Mouse (Mus musculus): ENCODE measurements around the gene Mpig6b.

Gene Mpig6b

GRCm38 (mm10) chr17:35060071-35060470, 5.9 kb downstream of the Mpig6b start:
- in situ Hi-C loops (cut with MboI, MseI) = loop anchor here (10.0 kb wide), 1 partner anchor 45 kb away; the partner anchor contains the start of gene Vwa7

GRCm38 (mm10) chr17:35058911-35059892, 6.8 kb downstream of the Mpig6b start, which contains the start of gene Ddah2:
Gene Ddah2, plus strand, starts transcription at chr17:35059035.
- in situ Hi-C loops (cut with MboI, MseI) = no loop called here

- in situ Hi-C loops (cut with MboI, MseI) = no loop called here
Observed at GRCm38 (mm10) chr17:35058316-35058715, 7.7 kb downstream of the Mpig6b start.

DNA sequence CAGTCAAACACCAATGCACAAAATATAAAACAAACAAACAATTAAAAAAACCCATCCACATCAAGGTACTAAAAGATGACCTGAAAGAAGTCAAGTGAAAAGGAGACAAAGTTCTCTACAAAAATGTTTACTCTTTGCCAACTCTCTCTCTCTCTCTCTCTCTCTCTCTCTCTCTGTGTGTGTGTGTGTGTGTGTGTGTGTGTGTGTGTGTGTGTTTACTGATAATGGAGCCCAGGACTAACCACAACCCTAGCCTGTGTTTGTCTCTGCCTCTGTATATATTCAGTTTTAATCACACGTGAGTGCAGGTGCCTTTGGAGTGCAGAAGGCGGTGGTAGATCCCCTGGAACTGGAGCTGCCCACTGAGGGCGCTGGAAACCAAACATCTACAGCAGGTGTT, 8.9 kb downstream of the Mpig6b start:
- in situ Hi-C loops (cut with MboI, MseI) = no loop called here

DNA sequence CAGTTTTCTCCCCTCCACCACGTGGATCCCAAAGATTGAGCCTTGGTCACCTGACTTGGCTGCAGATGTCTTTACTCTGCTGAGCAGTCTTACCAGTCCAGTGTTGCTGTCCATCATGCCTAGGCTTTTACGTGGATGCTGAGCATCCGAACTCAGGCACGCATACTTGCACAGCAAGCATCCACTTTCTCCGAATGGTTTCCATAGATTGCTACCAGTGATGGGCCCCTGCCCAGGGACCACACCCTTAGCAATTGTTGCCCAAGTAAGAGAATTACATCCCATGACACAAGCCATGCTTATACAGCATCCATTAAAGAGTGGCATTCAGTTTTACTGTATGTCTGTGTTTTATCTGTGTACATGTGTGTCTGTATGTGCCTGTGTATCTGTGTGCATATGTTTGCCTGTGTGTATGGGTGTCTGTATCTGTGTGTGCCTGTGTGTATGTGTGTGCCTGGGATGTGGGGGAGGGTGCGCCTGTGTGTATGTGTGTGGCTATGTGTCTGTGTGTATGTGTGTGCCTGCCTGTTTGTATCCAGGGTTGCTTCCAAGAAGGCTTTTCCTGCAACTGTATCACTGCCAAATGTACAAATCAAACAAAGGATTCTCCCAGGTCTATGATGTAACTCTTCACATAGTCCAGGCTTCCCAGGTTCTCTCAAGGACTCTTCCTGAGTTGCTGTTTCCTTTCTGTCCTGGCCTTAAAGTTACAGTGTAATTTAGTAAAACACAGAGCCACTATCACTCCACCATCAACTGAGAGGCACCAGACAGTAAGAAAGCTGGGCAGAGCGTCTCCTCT, 10.1 kb downstream of the Mpig6b start:
- in situ Hi-C loops (cut with MboI, MseI) = no loop called here

- in situ Hi-C loops (cut with MboI, MseI) = no loop called here
Observed at GRCm38 (mm10) chr17:35052271-35052798, 13.6 kb downstream of the Mpig6b start.

GRCm38 (mm10) chr17:35051156-35052086, 14.6 kb downstream of the Mpig6b start:
- in situ Hi-C loops (cut with MboI, MseI) = no loop called here

- in situ Hi-C loops (cut with MboI, MseI) = no loop called here
Observed at GRCm38 (mm10) chr17:35050126-35050750, 15.7 kb downstream of the Mpig6b start.

- in situ Hi-C loops (cut with MboI, MseI) = no loop called here
Observed at GRCm38 (mm10) chr17:35049561-35050016, 16.4 kb downstream of the Mpig6b start, which contains the start of gene Clic1. Gene Clic1, plus strand, starts transcription at chr17:35049966.

- in situ Hi-C loops (cut with MboI, MseI) = no loop called here
Observed at GRCm38 (mm10) chr17:35048932-35049440, 17.0 kb downstream of the Mpig6b start.

DNA sequence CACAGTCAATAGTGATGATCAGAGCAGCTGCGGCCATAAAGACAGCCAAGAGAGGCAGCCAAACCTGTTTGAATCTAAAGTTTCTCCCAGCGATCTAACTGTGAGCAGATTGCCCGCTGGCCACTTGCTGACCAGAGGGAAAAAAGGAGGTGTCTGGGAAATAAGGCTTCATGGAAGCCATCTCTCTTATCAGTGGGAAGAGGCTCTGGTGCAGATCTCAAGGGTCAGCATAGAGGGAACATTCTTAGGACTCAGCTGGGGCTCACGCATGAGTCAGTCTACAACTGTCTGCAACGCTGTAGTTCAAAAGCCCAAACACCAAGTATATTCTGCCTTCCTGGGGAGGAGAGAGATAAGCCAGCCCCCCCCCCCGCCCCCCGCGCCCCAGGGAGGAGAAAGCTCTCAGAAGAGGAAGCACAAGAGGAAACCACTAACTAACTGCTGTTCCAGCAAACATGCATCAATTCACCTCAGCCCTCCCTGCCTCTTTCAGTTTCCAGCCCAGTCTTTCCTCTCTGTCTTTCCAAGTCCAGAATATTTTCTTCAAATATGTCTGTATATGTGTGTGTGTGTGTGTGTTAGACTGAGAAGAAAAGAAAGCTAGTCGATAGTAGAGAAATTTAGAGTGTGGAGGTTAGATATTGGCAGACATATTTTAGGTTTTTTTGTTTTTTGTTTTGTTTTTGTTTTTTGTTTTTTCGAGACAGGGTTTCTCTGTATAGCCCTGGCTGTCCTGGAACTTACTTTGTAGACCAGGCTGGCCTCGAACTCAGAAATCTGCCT, 17.6 kb downstream of the Mpig6b start:
- in situ Hi-C loops (cut with MboI, MseI) = no loop called here

DNA sequence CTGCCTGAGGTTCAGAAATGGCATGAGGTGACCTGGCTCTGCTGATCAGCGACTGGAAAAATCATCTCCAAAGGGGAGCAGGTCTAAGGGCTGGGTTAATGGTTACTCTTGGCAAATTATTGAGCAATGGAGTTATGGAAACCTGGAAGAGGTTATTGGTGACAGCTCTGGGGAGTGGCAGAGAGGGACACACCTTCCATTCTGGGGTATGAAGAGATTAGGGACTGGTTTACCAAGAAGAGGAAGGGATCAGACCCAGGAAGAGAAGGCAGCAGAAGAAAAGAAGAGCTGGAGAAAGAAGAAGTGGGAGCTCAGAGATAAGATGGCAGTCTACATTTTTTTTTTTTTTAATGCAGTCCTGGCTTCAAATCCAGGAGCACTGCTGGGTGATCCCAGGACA, 18.3 kb downstream of the Mpig6b start:
- in situ Hi-C loops (cut with MboI, MseI) = no loop called here

DNA sequence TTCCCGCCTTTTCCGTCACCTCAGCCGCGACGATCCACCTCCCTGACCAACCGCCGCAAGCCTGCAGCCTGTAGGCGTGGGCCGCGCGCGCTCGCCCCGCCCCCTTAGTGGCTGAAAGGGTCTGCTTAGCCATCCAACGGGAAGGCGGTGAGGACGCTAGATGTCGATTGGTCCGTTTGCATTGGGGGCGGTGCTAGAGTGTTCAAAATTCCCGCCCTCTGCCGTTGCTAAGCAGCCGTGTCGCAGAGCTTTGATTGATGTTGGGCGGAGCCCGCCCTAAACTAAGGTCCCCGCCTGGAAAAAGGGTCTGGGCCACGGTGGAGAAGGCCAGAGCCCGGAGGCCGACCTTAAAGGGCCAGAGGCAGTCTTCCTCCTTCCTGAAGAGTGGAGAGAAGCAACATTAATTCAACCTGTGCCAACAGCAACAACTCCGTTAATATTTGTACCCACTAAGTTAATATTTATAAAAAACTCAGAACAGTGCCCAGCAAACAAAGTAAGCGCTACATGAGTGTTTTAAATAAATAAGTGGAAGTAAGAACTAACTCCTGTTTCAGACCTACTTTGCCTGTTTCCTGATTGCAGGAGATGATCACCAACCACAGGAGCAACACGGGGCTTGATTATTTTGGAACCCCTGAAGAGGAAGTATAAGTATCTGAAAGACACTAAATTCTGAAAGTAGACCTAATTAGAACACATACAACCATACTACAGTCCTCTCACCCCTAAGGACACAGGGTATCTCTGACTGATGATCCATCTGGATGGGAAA, 19.1 kb downstream of the Mpig6b start, which contains the start of gene Msh5:
Gene Msh5 (minus strand): TSS at position 65 of the 775 bp plus-strand sequence.
- in situ Hi-C loops (cut with MboI, MseI) = no loop called here

DNA sequence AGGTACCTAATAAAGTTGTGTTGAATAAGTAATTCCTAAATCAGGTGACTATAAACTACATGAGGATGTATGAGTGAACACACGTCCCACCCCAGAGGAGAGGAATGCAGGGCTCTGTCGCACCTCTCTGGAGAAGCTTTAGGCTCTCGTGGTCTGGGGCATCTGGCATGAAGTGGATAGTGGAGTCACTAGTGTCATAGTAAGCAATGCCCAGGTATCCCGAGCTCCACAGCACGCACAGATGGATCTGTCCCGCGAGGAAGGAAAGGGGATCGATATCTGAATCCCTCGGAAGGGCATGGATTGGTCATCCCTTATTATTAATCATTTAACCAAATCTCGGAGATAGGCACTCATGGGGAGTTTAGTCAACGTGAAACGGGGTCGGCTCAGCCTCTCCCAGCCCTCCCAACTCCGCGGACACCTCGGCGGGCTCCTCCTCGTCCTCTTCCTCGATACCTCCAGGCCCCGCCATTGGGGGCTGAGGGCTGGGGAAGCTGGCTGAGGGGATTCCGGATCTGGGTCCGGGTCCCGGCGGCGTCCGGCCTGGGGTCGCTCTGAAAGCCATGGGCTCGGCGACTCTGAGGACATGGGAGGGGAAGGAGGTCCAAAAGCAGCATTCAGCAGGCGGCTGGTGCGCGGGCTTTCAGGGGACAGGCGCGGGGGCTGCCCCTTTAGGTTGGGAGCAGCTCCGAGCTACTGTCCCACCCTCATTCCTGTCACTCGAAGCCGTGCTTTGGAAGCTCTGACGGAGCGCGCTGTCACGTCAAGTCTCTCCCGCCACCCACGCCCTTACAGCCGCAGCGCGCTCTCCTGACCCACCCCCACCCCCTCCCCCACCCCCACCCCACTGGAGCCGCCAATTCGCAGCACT, 19.9 kb downstream of the Mpig6b start:
- in situ Hi-C loops (cut with MboI, MseI) = no loop called here

- in situ Hi-C loops (cut with MboI, MseI) = no loop called here
Observed at GRCm38 (mm10) chr17:35044904-35045806, 20.8 kb downstream of the Mpig6b start.

DNA sequence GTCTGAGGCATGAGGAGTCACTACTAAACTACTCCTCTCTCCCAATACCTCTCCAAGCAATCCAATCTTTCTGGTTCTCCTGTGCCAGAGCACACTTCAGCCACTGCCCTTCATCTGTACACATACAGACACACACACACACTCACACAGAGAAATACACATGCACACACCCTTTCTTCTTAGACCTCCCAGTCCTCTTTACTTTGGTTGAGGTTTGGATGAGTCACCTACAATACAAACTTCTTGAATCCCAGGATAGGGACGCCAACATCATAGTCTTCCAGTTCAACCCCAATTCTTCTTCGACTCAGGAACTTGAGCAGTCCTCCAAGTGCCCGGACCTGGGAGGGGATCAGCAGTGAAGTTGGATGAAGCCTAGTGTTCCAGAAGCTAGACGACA, 22.2 kb downstream of the Mpig6b start:
- in situ Hi-C loops (cut with MboI, MseI) = no loop called here
